Mouse (Mus musculus) cortical plate, adult 2 months (tissue): ENCODE data around the gene Mecr. TPM values are rescaled to one million over a fixed set of nuclear protein-coding genes. Genes with fewer than 3 reads are reported as not detected.

Experiments used
- H3K27ac ChIP-seq: fragments of 200-500 bp; 2 replicates; pipeline ENCODE4 v1.5.1; 2012; ENCODE audit warnings: low read length, control low read depth, inconsistent platforms; ENCODE audit not compliant: insufficient read depth
- H3K4me1 ChIP-seq: fragments of 200-500 bp; 2 replicates; pipeline ENCODE4 v1.6.1; 2011; ENCODE audit warnings: low read length; ENCODE audit not compliant: control insufficient read depth, insufficient read depth
- H3K4me3 ChIP-seq: fragments of 200-500 bp; 2 replicates; pipeline ENCODE4 v1.5.1; 2011; ENCODE audit warnings: mild to moderate bottlenecking, low read length, control low read depth; ENCODE audit not compliant: insufficient read depth
- CTCF ChIP-seq: fragments of 200-500 bp; IDR thresholded peaks from 2 replicates; pipeline ENCODE4 v1.5.1; 2011; ENCODE audit warnings: mild to moderate bottlenecking, control low read depth, low read length; ENCODE audit not compliant: insufficient read depth; ENCODE audit errors: extremely low read depth
- POLR2A ChIP-seq: fragments of 200-500 bp; IDR thresholded peaks from 2 replicates; pipeline ENCODE4 v1.6.1; 2011; ENCODE audit warnings: mild to moderate bottlenecking, low read length, control low read depth; ENCODE audit not compliant: insufficient read depth; ENCODE audit errors: extremely low read depth
- polyA plus RNA-seq: library from polyadenylated mRNA; depleted of rRNA; stranded (reverse); fragments of >200 nt; gene quantifications from 2 replicates; pipeline ENCODE4 v1.2.3, GENCODE M21; 2012

The Mecr gene
- polyA plus RNA-seq, 1 experiment: 45.2 TPM

GRCm38 (mm10) chr4:131901090-131901489 is 57.8 kb downstream of the Mecr start:
- H3K4me3 ChIP-seq: no peak overlapping the region
- H3K27ac ChIP-seq: no peak overlapping the region
- TF ChIP-seq CTCF (no peak), POLR2A (no peak)
- no peaks in the 10 kb centered on the region for H3K4me1 ChIP-seq

DNA sequence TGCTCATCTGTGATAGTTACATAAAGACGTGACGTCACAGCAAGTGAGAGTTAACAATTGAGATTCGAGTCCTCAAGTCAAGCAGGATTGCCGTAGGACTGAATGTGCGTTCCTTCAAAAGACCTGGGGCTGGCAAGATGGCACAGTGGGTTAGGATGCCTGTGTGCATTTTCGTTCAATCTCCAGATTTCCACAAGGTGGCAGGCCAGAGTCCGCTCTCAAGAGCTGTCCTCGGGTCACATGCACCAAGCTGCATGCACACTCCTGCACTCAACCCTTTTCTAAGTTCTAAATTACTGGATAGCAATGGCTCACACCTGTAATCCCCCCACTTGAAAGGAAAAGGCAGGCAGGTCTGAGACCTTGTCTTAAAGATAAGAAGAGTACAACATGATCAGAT is 61.2 kb downstream of the Mecr start:
- Histone ChIP-seq H3K27ac (no peak overlapping the region), H3K4me3 (no peak overlapping the region), H3K4me1 (no peaks in the 10 kb centered on the region)
- TF ChIP-seq CTCF (peak; percentile 62), POLR2A (no peak)

DNA sequence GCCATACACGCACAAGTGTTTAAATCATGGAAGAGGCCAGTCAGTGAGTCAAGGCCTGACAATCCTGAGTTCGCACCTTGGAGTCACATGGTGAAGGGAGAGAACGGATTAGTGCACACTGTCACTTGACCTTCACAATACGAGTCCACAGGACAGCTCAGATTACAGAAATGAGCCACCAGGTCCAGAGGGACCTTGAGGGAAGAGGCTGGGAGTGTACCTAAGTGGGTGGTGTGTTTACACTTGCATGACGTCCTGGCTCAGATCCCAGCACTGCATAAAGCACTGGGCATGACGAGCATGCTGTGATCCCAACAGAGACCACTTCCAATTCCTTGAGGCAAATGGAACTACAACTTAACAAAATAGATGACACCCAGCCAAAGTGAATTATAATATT is 63.2 kb downstream of the Mecr start:
- Histone ChIP-seq H3K27ac (no peak overlapping the region), H3K4me1 (no peaks in the 10 kb centered on the region), H3K4me3 (no peak overlapping the region)
- TF ChIP-seq POLR2A: no peak
- no peak for TF ChIP-seq CTCF

DNA sequence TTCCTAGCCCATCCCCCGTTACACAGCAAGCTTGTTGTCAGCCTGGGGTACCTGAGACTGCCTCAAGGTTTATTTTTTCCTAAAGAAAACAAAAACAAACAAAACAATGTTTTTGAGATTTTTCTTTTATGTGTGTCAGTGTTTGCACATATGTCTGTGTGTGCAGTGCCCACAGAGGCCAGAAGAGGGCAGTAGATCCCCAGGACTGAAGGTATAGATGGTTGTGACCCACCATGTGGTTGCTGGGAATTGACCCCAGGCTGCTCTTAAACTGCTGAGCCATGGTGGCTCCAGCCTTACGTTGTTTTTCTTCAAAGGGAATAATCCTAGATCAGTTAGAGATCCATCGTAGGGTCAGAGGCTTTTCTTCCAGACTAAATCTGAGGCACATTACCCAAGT is 64.6 kb downstream of the Mecr start:
- Histone ChIP-seq H3K4me1 (no peaks in the 10 kb centered on the region), H3K4me3 (no peak overlapping the region), H3K27ac (no peak overlapping the region)
- no peak; the same call in 1 of the 2 replicates for TF ChIP-seq CTCF
- no peak for TF ChIP-seq POLR2A

DNA sequence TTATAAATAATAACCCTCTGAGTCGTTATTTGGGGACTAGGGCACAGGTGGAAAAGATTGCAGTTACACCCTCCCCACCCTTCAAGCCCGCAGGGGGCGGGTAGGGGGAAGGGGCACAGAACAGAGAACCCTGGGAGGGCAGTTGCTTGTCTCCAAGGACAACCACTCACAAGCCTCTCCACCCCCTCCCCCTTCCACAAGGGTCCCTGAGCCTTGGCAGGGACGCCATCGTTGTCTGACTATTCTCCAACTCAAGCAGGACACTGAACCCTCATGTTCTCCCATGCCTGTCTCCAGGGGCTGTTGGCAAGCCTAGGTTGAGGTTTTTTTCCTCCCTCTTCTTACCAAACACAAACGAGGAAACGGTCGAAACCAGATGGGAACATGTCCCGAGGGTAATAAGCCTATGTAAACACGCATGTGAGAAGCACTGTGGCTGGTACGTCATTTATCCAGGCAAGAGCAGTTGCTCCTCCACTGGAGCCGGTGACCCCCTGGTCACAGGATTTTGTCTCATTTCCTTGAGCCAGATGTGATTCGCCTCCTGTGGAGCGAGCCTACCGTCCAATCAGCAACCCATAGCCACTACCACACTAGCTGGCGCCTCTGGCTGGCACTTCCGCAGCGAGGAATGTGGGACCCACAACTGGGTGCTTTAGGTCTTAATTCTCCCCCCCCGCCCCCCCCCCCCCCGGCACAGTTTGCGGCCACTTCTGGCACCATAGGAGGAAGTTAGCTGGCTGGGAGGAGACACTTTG is 67.1 kb downstream of the Mecr start:
- no peak overlapping the region for H3K27ac ChIP-seq
- TF ChIP-seq CTCF: no peak
- no peak for TF ChIP-seq POLR2A
- no peak overlapping the region for H3K4me3 ChIP-seq
- H3K4me1 ChIP-seq: 0 out of 2 replicates have a peak, but pooled peaks cover 1% of the 10 kb centered on the region

DNA sequence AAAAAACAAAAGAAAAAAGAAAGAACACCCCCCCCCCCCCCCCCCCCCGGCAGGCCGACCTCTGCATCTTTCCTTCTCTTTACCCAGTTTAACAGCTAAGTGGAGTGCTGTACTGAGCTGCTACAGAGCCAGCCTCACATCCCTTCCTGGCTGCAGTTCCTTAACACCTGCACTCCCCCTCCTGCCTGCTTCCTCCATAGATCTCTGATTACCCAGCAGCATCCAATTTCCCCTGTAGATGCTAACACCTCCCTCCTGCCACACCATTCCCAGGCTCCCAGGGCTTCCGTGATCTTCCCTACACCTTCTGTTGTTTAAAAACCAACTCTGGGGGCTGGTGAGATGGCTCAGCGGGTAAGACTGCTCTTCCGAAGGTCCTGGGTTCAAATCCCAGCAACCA is 68.3 kb downstream of the Mecr start:
- 0 out of 2 replicates have a peak, but pooled peaks cover 1% of the 10 kb centered on the region for H3K4me1 ChIP-seq

GRCm38 (mm10) chr4:131913526-131913925 is 70.3 kb downstream of the Mecr start:
- TF ChIP-seq POLR2A: no peak
- TF ChIP-seq CTCF: no peak
- H3K27ac ChIP-seq: no peak overlapping the region
- H3K4me1 ChIP-seq: 0 out of 2 replicates have a peak, but pooled peaks cover 1% of the 10 kb centered on the region
- H3K4me3 ChIP-seq: no peak overlapping the region

More for the DNA sequence above, 68.3 kb downstream of the Mecr start:
- H3K27ac ChIP-seq: no peak overlapping the region
- H3K4me3 ChIP-seq: no peak overlapping the region
- TF ChIP-seq CTCF (no peak), POLR2A (no peak)

GRCm38 (mm10) chr4:131914046-131914643 is 70.9 kb downstream of the Mecr start:
- Histone ChIP-seq H3K4me1 (0 out of 2 replicates have a peak, but pooled peaks cover 1% of the 10 kb centered on the region), H3K27ac (no peak overlapping the region), H3K4me3 (no peak overlapping the region)
- TF ChIP-seq POLR2A (no peak), CTCF (no peak)

GRCm38 (mm10) chr4:131914891-131915469 is 71.7 kb downstream of the Mecr start:
- TF ChIP-seq POLR2A (no peak), CTCF (no peak)
- Histone ChIP-seq H3K27ac (no peak overlapping the region), H3K4me3 (0 out of 2 replicates have a peak overlapping the region, but pooled peaks have one; percentile 7), H3K4me1 (0 out of 2 replicates have a peak, but pooled peaks cover 1% of the 10 kb centered on the region)
